Mouse (Mus musculus): ENCODE results near the gene Scn8a. TPM values are rescaled to one million over a fixed set of nuclear protein-coding genes. Genes with fewer than 3 reads are reported as not detected.

The Scn8a gene
- polyA plus RNA-seq, 1 experiment from 2014 or later = 20.2 TPM

DNA sequence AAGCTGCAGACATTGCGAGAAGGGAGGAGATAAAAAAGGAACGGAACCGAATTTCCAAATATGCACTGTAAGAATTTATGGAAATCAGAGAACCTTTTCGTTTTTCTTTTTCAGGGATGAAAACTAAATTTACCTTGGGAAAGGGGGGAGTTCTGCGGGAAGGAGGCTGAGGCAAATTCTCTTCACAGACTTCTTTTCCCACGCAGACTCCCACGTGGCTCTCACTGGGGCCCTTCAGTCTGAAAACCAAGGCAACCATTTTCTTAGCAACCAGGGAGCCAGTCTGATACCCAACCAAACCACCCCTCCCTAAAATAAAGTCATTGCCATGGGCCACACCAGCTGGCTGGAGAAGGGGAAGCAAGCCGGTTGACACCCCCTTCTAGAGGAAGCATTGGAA, 136.1 kb downstream of the Scn8a start:
- H3K27me3 ChIP-seq = no peaks in the 10 kb centered on the region
- H3K4me2 ChIP-seq (replicated peaks) = no peak overlapping the region
- 78% methylated on average over 8 of the region's 8 CpGs for WGBS

GRCm38 (mm10) chr15:101006251-101007040, 136.8 kb downstream of the Scn8a start:
- H3K27me3 ChIP-seq = no peaks in the 10 kb centered on the region
- H3K4me1 ChIP-seq = peaks cover 11% of the 10 kb centered on the region
- peak overlapping the region; percentile 52 for H3K4me2 ChIP-seq (replicated peaks)
- 0 out of 2 replicates have a peak overlapping the region, but pooled peaks have one; percentile 0 for H3K9ac ChIP-seq
- peak; percentile 79 for ATAC-seq (ENCODE audit: low FRiP score)
- no peaks in the 10 kb centered on the region for H3K9me3 ChIP-seq (replicated peaks)
- no peak overlapping the region for H3K27ac ChIP-seq
- H3K36me3 ChIP-seq = peaks cover 11% of the 10 kb centered on the region
- WGBS = 13% methylated on average over 14 of the region's 15 CpGs
- H3K4me3 ChIP-seq = peak overlapping the region; percentile 32

More for the DNA sequence above, 136.1 kb downstream of the Scn8a start:
- Histone ChIP-seq H3K4me1 (peaks cover 11% of the 10 kb centered on the region), H3K36me3 (peaks cover 8% of the 10 kb centered on the region), H3K27ac (no peak overlapping the region), H3K4me3 (no peak overlapping the region), H3K9ac (no peak overlapping the region), H3K9me3 (replicated peaks) (no peaks in the 10 kb centered on the region)
- no peak for ATAC-seq (ENCODE audit: low FRiP score)

DNA sequence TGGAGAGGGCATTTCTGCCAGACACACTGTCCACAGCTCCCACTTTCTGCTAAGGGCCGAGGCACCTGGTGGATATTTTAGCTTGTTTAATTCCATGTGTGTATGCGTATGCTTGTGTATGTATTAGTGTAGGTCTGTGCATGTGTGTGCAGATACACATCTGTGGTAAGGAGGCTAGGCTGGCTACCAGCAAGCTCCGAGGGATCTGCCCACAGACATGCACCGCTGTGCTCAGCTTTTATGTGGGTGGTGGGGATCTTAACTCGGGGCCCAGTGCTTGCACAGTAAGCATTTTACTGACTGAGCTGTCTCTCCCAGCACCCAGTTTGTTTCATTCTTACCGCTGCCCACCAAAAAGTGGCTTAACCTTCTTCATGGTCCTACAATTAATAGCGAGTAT, 137.6 kb downstream of the Scn8a start:
- Histone ChIP-seq H3K9ac (no peak overlapping the region), H3K36me3 (peaks cover 13% of the 10 kb centered on the region), H3K4me2 (replicated peaks) (peak overlapping the region; percentile 52; the same call in 1 of the 2 replicates), H3K9me3 (replicated peaks) (no peaks in the 10 kb centered on the region), H3K4me3 (no peak overlapping the region), H3K27ac (no peak overlapping the region), H3K27me3 (no peaks in the 10 kb centered on the region), H3K4me1 (peaks cover 11% of the 10 kb centered on the region)
- ATAC-seq (ENCODE audit: low FRiP score) = no peak
- WGBS = 74% methylated on average over 7 of the region's 7 CpGs

GRCm38 (mm10) chr15:101008386-101009010, 138.8 kb downstream of the Scn8a start:
- H3K27me3 ChIP-seq = no peaks in the 10 kb centered on the region
- ATAC-seq (ENCODE audit: low FRiP score) = no peak
- H3K4me3 ChIP-seq = no peak overlapping the region
- WGBS = 94% methylated on average over 14 of the region's 14 CpGs
- no peak overlapping the region for H3K4me2 ChIP-seq (replicated peaks)
- no peaks in the 10 kb centered on the region for H3K9me3 ChIP-seq (replicated peaks)
- H3K4me1 ChIP-seq = peaks cover 11% of the 10 kb centered on the region
- no peak overlapping the region for H3K27ac ChIP-seq
- no peak overlapping the region for H3K9ac ChIP-seq
- peaks cover 14% of the 10 kb centered on the region; the same call in 1 of the 2 replicates for H3K36me3 ChIP-seq

- H3K4me3 ChIP-seq = no peak overlapping the region
- peaks cover 8% of the 10 kb centered on the region for H3K4me1 ChIP-seq
- H3K36me3 ChIP-seq = peaks cover 35% of the 10 kb centered on the region
- no peak for ATAC-seq (ENCODE audit: low FRiP score)
- H3K9ac ChIP-seq = no peak overlapping the region
- no peak overlapping the region for H3K27ac ChIP-seq
- WGBS = 86% methylated on average over 6 of the region's 6 CpGs
- no peaks in the 10 kb centered on the region for H3K9me3 ChIP-seq (replicated peaks)
- no peaks in the 10 kb centered on the region for H3K27me3 ChIP-seq
- H3K4me2 ChIP-seq (replicated peaks) = no peak overlapping the region
Measured at GRCm38 (mm10) chr15:101011352-101011751, 141.7 kb downstream of the Scn8a start.

DNA sequence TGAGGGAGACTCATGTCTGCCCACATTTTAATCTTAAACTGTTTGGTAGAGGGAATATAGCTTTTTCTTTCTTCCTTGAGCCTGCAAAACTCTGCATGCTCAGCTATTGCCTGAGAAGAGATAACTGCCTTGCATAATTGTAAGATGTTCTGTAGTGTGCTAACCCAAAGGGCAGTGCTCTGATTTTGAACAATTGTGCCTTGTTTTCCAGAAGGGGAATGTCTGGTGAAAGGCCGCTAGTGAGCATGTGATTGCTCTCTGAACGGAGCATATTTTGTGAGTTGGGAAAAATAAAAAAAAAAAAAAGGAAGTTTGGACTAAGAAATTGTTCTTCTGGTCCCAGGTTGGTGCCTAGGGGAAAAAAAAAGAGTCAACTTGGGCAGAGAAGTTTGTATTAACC, 159.3 kb downstream of the Scn8a start:
- H3K36me3 ChIP-seq = peaks cover 17% of the 10 kb centered on the region
- no peak for ATAC-seq (ENCODE audit: low FRiP score)
- no peak overlapping the region for H3K9ac ChIP-seq
- 60% methylated on average over 2 of the region's 2 CpGs for WGBS
- peaks cover 8% of the 10 kb centered on the region for H3K4me1 ChIP-seq
- H3K4me3 ChIP-seq = no peak overlapping the region
- no peak overlapping the region for H3K27ac ChIP-seq
- no peak overlapping the region for H3K4me2 ChIP-seq (replicated peaks)
- H3K27me3 ChIP-seq = no peaks in the 10 kb centered on the region; the same call in 1 of the 2 replicates
- H3K9me3 ChIP-seq (replicated peaks) = no peaks in the 10 kb centered on the region

DNA sequence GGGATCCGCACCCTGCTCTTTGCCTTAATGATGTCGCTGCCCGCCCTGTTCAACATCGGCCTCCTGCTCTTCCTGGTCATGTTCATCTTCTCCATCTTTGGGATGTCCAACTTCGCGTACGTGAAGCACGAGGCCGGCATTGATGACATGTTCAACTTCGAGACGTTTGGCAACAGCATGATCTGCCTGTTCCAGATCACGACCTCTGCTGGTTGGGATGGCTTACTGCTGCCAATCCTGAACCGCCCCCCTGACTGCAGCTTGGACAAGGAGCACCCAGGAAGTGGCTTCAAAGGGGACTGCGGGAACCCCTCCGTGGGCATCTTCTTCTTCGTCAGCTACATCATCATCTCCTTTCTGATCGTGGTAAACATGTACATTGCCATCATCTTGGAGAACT, 170.0 kb downstream of the Scn8a start:
- Histone ChIP-seq H3K27ac (no peak overlapping the region), H3K4me3 (no peak overlapping the region), H3K36me3 (peaks cover 41% of the 10 kb centered on the region), H3K4me2 (replicated peaks) (no peak overlapping the region), H3K9ac (no peak overlapping the region), H3K4me1 (peaks cover 6% of the 10 kb centered on the region; the same call in 1 of the 2 replicates), H3K27me3 (peaks cover 38% of the 10 kb centered on the region), H3K9me3 (replicated peaks) (no peaks in the 10 kb centered on the region)
- ATAC-seq (ENCODE audit: low FRiP score) = no peak
- WGBS = 55% methylated on average over 17 of the region's 17 CpGs

- Histone ChIP-seq H3K4me2 (replicated peaks) (no peak overlapping the region), H3K36me3 (peaks cover 22% of the 10 kb centered on the region), H3K4me1 (peaks cover 18% of the 10 kb centered on the region), H3K9ac (no peak overlapping the region), H3K4me3 (no peak overlapping the region), H3K27ac (no peak overlapping the region), H3K9me3 (replicated peaks) (no peaks in the 10 kb centered on the region), H3K27me3 (peaks cover 60% of the 10 kb centered on the region)
- no peak for ATAC-seq (ENCODE audit: low FRiP score)
- WGBS = 73% methylated on average over 6 of the region's 6 CpGs
Measured at GRCm38 (mm10) chr15:101041966-101042365, 172.3 kb downstream of the Scn8a start.

DNA sequence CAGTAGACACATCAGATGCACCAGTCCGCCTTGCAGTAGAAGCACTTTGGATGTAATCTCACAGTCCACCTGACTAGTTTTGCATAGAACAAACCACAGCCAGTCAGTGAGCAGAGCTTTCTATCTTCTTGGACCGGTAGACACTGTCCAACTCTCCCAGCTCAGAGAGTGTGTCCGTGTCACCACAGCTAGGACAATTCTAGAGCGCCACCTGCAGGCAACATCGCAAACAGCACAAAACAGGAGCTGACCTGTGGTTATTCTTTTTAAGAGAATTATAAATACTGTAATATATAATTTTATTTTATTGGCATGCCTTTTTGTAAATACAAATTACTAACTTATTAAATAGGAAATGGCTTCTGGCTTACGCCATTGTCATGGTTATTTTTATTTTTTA, 173.0 kb downstream of the Scn8a start:
- no peaks in the 10 kb centered on the region for H3K9me3 ChIP-seq (replicated peaks)
- H3K4me3 ChIP-seq = no peak overlapping the region
- no peak overlapping the region for H3K4me2 ChIP-seq (replicated peaks)
- peaks cover 22% of the 10 kb centered on the region for H3K36me3 ChIP-seq
- no peak overlapping the region for H3K27ac ChIP-seq
- H3K27me3 ChIP-seq = peaks cover 66% of the 10 kb centered on the region
- H3K4me1 ChIP-seq = peaks cover 23% of the 10 kb centered on the region
- ATAC-seq (ENCODE audit: low FRiP score) = no peak
- WGBS = 27% methylated on average over 6 of the region's 6 CpGs
- H3K9ac ChIP-seq = no peak overlapping the region

DNA sequence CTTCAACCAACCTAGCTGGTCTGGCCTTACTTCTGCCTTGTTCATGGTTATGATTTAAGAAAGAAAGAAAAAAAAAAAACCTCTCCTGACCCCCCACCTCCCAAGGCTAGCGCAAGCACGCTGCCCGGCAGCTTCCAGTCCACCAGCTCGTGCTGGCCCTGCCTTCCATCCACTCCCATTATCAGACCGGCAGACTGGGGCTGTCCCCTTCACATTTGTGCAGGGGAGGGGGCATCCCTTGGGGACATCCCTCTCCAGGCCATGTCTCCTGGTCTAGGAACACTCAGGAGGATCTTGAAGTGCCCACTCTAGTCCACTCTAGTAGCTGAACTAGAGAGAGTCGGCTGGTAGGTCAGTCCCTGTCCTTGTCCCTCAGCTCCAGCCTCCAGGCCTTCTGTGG, 174.9 kb downstream of the Scn8a start:
- H3K27me3 ChIP-seq = peaks cover 71% of the 10 kb centered on the region
- 40% methylated on average over 6 of the region's 6 CpGs for WGBS
- peaks cover 18% of the 10 kb centered on the region for H3K36me3 ChIP-seq
- no peak for ATAC-seq (ENCODE audit: low FRiP score)
- H3K4me1 ChIP-seq = peaks cover 23% of the 10 kb centered on the region
- H3K9me3 ChIP-seq (replicated peaks) = no peaks in the 10 kb centered on the region
- no peak overlapping the region for H3K4me2 ChIP-seq (replicated peaks)
- H3K9ac ChIP-seq = no peak overlapping the region
- H3K27ac ChIP-seq = no peak overlapping the region
- H3K4me3 ChIP-seq = no peak overlapping the region

- peak overlapping the region; percentile 71 for H3K9ac ChIP-seq
- peak overlapping the region; percentile 52 for H3K4me3 ChIP-seq
- peak overlapping the region; percentile 99 for H3K4me2 ChIP-seq (replicated peaks)
- no peaks in the 10 kb centered on the region for H3K9me3 ChIP-seq (replicated peaks)
- 1% methylated on average over 42 of the region's 43 CpGs for WGBS
- H3K27ac ChIP-seq = no peak overlapping the region
- peaks cover 23% of the 10 kb centered on the region for H3K4me1 ChIP-seq
- ATAC-seq (ENCODE audit: low FRiP score) = no peak
- peaks cover 61% of the 10 kb centered on the region for H3K27me3 ChIP-seq
- peaks cover 6% of the 10 kb centered on the region; the same call in 1 of the 2 replicates for H3K36me3 ChIP-seq
Measured at GRCm38 (mm10) chr15:101046039-101046526, 176.4 kb downstream of the Scn8a start.

- Histone ChIP-seq H3K36me3 (peaks cover 2% of the 10 kb centered on the region; the same call in 1 of the 2 replicates), H3K27me3 (peaks cover 65% of the 10 kb centered on the region), H3K4me2 (replicated peaks) (peak overlapping the region; percentile 99), H3K27ac (no peak overlapping the region), H3K9me3 (replicated peaks) (no peaks in the 10 kb centered on the region), H3K4me3 (peak overlapping the region; percentile 52), H3K9ac (peak overlapping the region; percentile 71), H3K4me1 (peaks cover 26% of the 10 kb centered on the region)
- WGBS = under 1% methylated on average over 74 of the region's 77 CpGs
- ATAC-seq (ENCODE audit: low FRiP score) = 0 out of 2 replicates have a peak, but pooled peaks have one; percentile 30
Measured at GRCm38 (mm10) chr15:101046527-101047193, 177.0 kb downstream of the Scn8a start.

Data from hindbrain, embryonic 12.5 days (tissue).